Mouse (Mus musculus): ENCODE measurements around the gene Ear10. TPM values are rescaled to one million over a fixed set of nuclear protein-coding genes. Genes with fewer than 3 reads are reported as not detected.

Gene Ear10
- not detected for polyA plus RNA-seq (2014; fragmentation: Illumina TruSeq; extraction: RNeasy Lipid Tissue Mini Kit (QIAGEN cat#74804); ENCODE audit: low read depth, low replicate concordance)

GRCm38 (mm10) chr14:43923459-43923858, at the start of gene Ear10:
Gene Ear10, minus strand, starts transcription at chr14:43923559.

GRCm38 (mm10) chr14:43956769-43957168, 33.4 kb upstream of the Ear10 start, which contains the start of gene Ang5:
Gene Ang5, plus strand, starts transcription at chr14:43957069.

GRCm38 (mm10) chr14:43924688-43925403, 1.5 kb upstream of the Ear10 start, which contains the start of gene Gm8113:
Gene Gm8113, plus strand, starts transcription at chr14:43925390.

GRCm38 (mm10) chr14:43875417-43875816, 47.9 kb downstream of the Ear10 start, which contains the start of gene Ear1:
Gene Ear1, minus strand, starts transcription at chr14:43875517.

Other genes starting within 250 kb of the Ear10 start
- not detected for gene Gm8165, start 246.4 kb downstream of the Ear10 start, polyA plus RNA-seq (2014; fragmentation: Illumina TruSeq; extraction: RNeasy Lipid Tissue Mini Kit (QIAGEN cat#74804); ENCODE audit: low read depth, low replicate concordance)
- 1.3 TPM for gene Gm7324, start 225.7 kb downstream of the Ear10 start, polyA plus RNA-seq (2014; fragmentation: Illumina TruSeq; extraction: RNeasy Lipid Tissue Mini Kit (QIAGEN cat#74804); ENCODE audit: low read depth, low replicate concordance)
- gene Gm16506, start 196.1 kb downstream of the Ear10 start, polyA plus RNA-seq (2014; fragmentation: Illumina TruSeq; extraction: RNeasy Lipid Tissue Mini Kit (QIAGEN cat#74804); ENCODE audit: low read depth, low replicate concordance) = not detected
- gene Gm6526, start 175.7 kb downstream of the Ear10 start, polyA plus RNA-seq (2014; fragmentation: Illumina TruSeq; extraction: RNeasy Lipid Tissue Mini Kit (QIAGEN cat#74804); ENCODE audit: low read depth, low replicate concordance) = not detected
- gene Gm8180, start 138.8 kb downstream of the Ear10 start, polyA plus RNA-seq (2014; fragmentation: Illumina TruSeq; extraction: RNeasy Lipid Tissue Mini Kit (QIAGEN cat#74804); ENCODE audit: low read depth, low replicate concordance) = not detected
- gene Ear1, start 48.0 kb downstream of the Ear10 start, polyA plus RNA-seq (2014; fragmentation: Illumina TruSeq; extraction: RNeasy Lipid Tissue Mini Kit (QIAGEN cat#74804); ENCODE audit: low read depth, low replicate concordance) = 0.79 TPM
- gene Gm8113, start 1.8 kb upstream of the Ear10 start, polyA plus RNA-seq (2014; fragmentation: Illumina TruSeq; extraction: RNeasy Lipid Tissue Mini Kit (QIAGEN cat#74804); ENCODE audit: low read depth, low replicate concordance) = 2.6 TPM
- gene Ang5, start 33.5 kb upstream of the Ear10 start, polyA plus RNA-seq (2014; fragmentation: Illumina TruSeq; extraction: RNeasy Lipid Tissue Mini Kit (QIAGEN cat#74804); ENCODE audit: low read depth, low replicate concordance) = not detected
- not detected for gene Ang6, start 78.7 kb upstream of the Ear10 start, polyA plus RNA-seq (2014; fragmentation: Illumina TruSeq; extraction: RNeasy Lipid Tissue Mini Kit (QIAGEN cat#74804); ENCODE audit: low read depth, low replicate concordance)
- gene Ear2, start 179.1 kb upstream of the Ear10 start, polyA plus RNA-seq (2014; fragmentation: Illumina TruSeq; extraction: RNeasy Lipid Tissue Mini Kit (QIAGEN cat#74804); ENCODE audit: low read depth, low replicate concordance) = 36.8 TPM
- gene Gm3327, start 200.3 kb upstream of the Ear10 start, polyA plus RNA-seq (2014; fragmentation: Illumina TruSeq; extraction: RNeasy Lipid Tissue Mini Kit (QIAGEN cat#74804); ENCODE audit: low read depth, low replicate concordance) = not detected

Data from adipose tissue, adult 10 weeks (tissue).